In genomic region chr10:50704202-50704601, GRCm38 (mm10) we compare ENCODE assay signal across 8 mouse cellular contexts.
DNase-seq lines count a peak whose midpoint lies in the region; ATAC-seq and TF ChIP-seq lines count a peak whose summit lies in the region.

No protein-coding gene starts in this region.

- peak; percentile 51 for DNase-seq in thymus, postnatal 0 days (ENCODE audit: low spot score)
- no peak for DNase-seq in thymus, postnatal 36 days
- DNase-seq in forelimb bud, embryonic 11.5 days (ENCODE audit: low read depth, low spot score), result peak; percentile 62
- DNase-seq in kidney, postnatal 25 days, result peak; percentile 40 to 61
- peak; percentile 32 to 52 (median 46) for DNase-seq in liver, embryonic 14.5 days (ENCODE audit: low read depth in 3 of 3, low spot score in 3 of 3)
- no peak for DNase-seq in ovary, adult 18-20 months (ENCODE audit: low spot score)

- WGBS in liver, embryonic 14.5 days (ENCODE audit: insufficient replicate concordance), result 20% methylated on average over 6 of the region's 6 CpGs

- no peak overlapping the region for H3K9ac ChIP-seq in liver, embryonic 14.5 days (replicated peaks)

- H3K4me1 ChIP-seq in liver, embryonic 14.5 days (replicated peaks; ENCODE audit: control insufficient read depth in 2 of 2, insufficient read depth in 2 of 2, low read length in 1 of 2), result peaks cover 9 to 10% of the 10 kb centered on the region in 2 experiments

- H3K4me3 ChIP-seq in liver, embryonic 14.5 days (ENCODE audit: insufficient read depth in 1 of 2, low read depth in 2 of 2, low read length in 2 of 2), result no peak overlapping the region

- no peak for TF ChIP-seq EP300 in liver, embryonic 14.5 days (IDR thresholded peaks at IDR 0.05; ENCODE audit: low read depth)

- H3K4me2 ChIP-seq in liver, embryonic 14.5 days (ENCODE audit: low read depth), result no peak overlapping the region

- no peaks in the 10 kb centered on the region for H3K36me3 ChIP-seq in liver, embryonic 14.5 days (replicated peaks; ENCODE audit: control insufficient read depth, insufficient read depth, low read depth)

- peak; percentile 68 for TF ChIP-seq CTCF in liver, embryonic 14.5 days (IDR thresholded peaks at IDR 0.05; ENCODE audit: low read depth)

- no peaks in the 10 kb centered on the region for H3K27me3 ChIP-seq in liver, embryonic 14.5 days (ENCODE audit: control insufficient read depth, insufficient read depth, low read length)

- no peak overlapping the region for H3K27ac ChIP-seq in liver, embryonic 14.5 days

- peak; percentile 72; the same call in 1 of the 2 replicates for ATAC-seq in cerebellum, adult (ENCODE audit: insufficient number of reproducible peaks, low FRiP score, low TSS enrichment)
- ATAC-seq in liver, embryonic 14.5 days (ENCODE audit: insufficient read depth), result no peak
- ATAC-seq in neutrophil, adult 5-6 weeks (ENCODE audit: extremely low read depth, insufficient number of reproducible peaks, low FRiP score, poor library complexity, severe bottlenecking), result peak; percentile 48; the same call in 1 of the 2 replicates

- no peaks in the 10 kb centered on the region for H3K9me3 ChIP-seq in liver, embryonic 14.5 days (ENCODE audit: control insufficient read depth, low read length)

Comparison
In these comparisons a context has a peak if more than half of its experiments do, and no peak if none do; other contexts are left out.
1. DNase-seq: peak in thymus, postnatal 0 days (single experiment), forelimb bud, embryonic 11.5 days (single experiment), kidney, postnatal 25 days (2 of 2) and liver, embryonic 14.5 days (3 of 3); none in thymus, postnatal 36 days (0 of 2) and ovary, adult 18-20 months (single experiment).